Mouse (Mus musculus): Measurements from ENCODE around the gene Gm10053. TPM values are rescaled to one million over a fixed set of nuclear protein-coding genes. Genes with fewer than 3 reads are reported as not detected.

Gm10053 gene
- total and polyA plus RNA-seq, 3 experiments, result 154 to 315 (median 230) TPM

DNA sequence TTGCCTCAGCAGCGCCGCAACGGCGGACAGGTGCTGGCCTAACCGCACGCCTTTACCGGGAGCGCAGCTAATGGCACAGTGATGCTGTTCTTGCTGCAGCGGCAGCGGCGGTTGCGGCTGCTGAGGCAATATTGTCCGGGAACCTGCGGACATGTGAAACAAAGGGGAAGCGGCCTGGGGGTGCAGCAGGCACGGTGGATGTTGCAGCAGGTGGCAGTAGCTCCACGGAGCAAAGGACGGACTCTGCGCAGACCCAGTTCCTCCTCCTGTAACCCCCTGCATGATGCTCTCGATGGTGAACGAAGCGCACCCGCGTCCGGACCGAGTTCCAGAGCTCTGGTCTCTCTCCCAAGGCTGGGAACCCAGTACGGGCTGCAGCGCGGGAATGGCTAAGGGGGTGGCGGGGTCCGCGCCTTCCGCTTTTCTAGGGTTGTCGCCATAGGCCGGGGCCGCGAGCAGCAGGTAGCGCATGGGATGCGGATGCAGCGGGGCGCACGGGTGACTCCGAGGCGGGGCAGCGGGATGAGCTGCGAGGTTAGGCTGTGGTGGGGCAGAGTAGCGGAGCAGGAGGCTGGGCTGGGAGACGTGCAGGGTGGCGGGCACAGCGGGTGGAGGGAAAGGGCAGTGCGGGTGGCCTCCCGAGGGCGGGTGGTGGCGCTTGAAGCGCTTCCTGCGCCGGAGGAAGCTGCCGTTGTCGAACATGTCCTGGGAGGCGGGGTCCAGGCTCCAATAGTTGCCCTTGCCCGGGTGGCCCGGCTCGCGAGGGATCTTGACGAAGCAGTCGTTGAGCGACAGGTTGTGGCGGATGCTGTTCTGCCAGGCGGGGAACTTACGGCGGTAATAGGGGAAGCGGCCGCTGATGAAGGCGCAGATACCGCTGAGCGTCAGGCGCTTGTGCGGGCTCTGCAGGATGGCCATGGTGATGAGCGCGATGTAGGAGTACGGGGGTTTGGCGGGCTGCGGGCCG lies 24.4 kb downstream of the Gm10053 start:
- DNase-seq (ENCODE audit: extremely low read depth), result no peak
- no peak overlapping the region for H3K27ac ChIP-seq (ENCODE audit: insufficient read depth, low read depth)
- TF ChIP-seq CHD1 (IDR thresholded peaks at IDR 0.05; ENCODE audit: low read depth, low read length) (no peak), EP300 (IDR thresholded peaks at IDR 0.05; ENCODE audit: low read length) (no peak), MEF2A (IDR thresholded peaks at IDR 0.05; ENCODE audit: borderline replicate concordance, low read depth, low read length) (no peak)
- in situ Hi-C loops (cut with MboI; ENCODE audit: low pct_ligation_motif_present, low pct_unique_long_range_greater_than_20kb, low sequenced_read_pairs), result no loop called here
- no peaks in the 10 kb centered on the region for H3K4me1 ChIP-seq (ENCODE audit: control insufficient read depth in 1 of 2, insufficient read depth in 2 of 2)
- no peaks in the 10 kb centered on the region for H3K27me3 ChIP-seq (replicated peaks)
- no peak overlapping the region for H3K9ac ChIP-seq (ENCODE audit: insufficient read depth, low read depth)
- dilution Hi-C loops (cut with MboI; ENCODE audit: extremely low pct_ligation_motif_present, extremely low pct_unique_long_range_greater_than_20kb, low sequenced_read_pairs), result no loop called here
- H3K9me3 ChIP-seq (replicated peaks; ENCODE audit: low read length), result peaks cover 15% of the 10 kb centered on the region
- no peaks in the 10 kb centered on the region for H3K36me3 ChIP-seq (replicated peaks in 1 of 2; ENCODE audit: control insufficient read depth in 1 of 2, insufficient read depth in 1 of 2, low read length in 1 of 2)
- H3K4me2 ChIP-seq (ENCODE audit: insufficient read depth, low read depth, poor library complexity, severe bottlenecking), result no peak overlapping the region
- H3K79me2 ChIP-seq (replicated peaks; ENCODE audit: control insufficient read depth, extremely low read depth, insufficient read depth, poor library complexity, severe bottlenecking), result no peaks in the 10 kb centered on the region
- H3K4me3 ChIP-seq (replicated peaks in 1 of 3; ENCODE audit: low read depth in 2 of 3, low read length in 2 of 3, poor library complexity in 1 of 3), result no peak overlapping the region

DNA sequence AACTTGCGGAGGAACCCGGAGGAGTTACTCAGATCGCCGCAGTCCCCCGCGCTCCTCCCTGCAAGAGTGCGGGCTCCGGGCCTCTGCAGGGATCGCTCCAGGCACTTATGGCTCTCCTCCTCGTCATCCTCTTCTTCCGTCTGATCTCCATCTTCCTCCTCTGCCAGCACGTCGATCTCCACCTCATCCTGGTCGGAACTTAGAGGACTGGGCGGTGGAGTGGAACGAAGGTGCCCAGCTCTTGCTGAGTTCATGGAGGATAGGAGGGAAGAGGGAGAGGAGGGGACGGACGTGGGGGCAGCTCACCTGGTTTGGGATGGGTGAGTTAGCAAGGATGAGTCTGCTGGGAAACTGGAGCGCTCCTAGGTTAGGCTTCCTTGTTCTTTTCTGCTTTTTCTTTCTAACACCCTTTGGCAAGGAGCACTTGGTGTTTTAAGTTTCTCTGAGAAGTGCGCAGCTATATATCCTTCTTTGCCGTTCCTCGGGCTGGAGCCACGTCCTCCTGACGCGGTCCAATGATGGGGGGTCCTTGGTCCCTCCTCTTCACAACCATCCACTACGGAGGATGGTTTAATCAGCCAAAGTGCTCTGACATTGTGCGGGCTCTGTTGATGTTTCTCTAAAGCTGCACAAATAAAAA lies 25.2 kb downstream of the Gm10053 start, which contains the start of gene Foxd4:
Foxd4 (minus strand) TSS at position 617 of the 640 bp plus-strand sequence.
- Histone ChIP-seq H3K79me2 (replicated peaks; ENCODE audit: control insufficient read depth, extremely low read depth, insufficient read depth, poor library complexity, severe bottlenecking) (no peaks in the 10 kb centered on the region), H3K4me3 (replicated peaks in 1 of 3; ENCODE audit: low read depth in 2 of 3, low read length in 2 of 3, poor library complexity in 1 of 3) (no peak within 1 kb of the TSS), H3K4me1 (ENCODE audit: control insufficient read depth in 1 of 2, insufficient read depth in 2 of 2) (no peaks in the 10 kb centered on the region), H3K9ac (ENCODE audit: insufficient read depth, low read depth) (no peak within 1 kb of the TSS), H3K36me3 (replicated peaks in 1 of 2; ENCODE audit: control insufficient read depth in 1 of 2, insufficient read depth in 1 of 2, low read length in 1 of 2) (no peaks in the 10 kb centered on the region), H3K9me3 (replicated peaks; ENCODE audit: low read length) (peaks cover 15% of the 10 kb centered on the region), H3K27ac (ENCODE audit: insufficient read depth, low read depth) (no peak within 1 kb of the TSS), H3K27me3 (replicated peaks) (no peaks in the 10 kb centered on the region), H3K4me2 (ENCODE audit: insufficient read depth, low read depth, poor library complexity, severe bottlenecking) (no peak within 1 kb of the TSS)
- TF ChIP-seq TCF12 (IDR thresholded peaks at IDR 0.05; ENCODE audit: low read depth, low read length) (no peak), IRF4 (IDR thresholded peaks at IDR 0.05; ENCODE audit: low read depth, low read length) (no peak), PAX5 (IDR thresholded peaks at IDR 0.05; ENCODE audit: low read length) (no peak), NRF1 (IDR thresholded peaks at IDR 0.05; ENCODE audit: low read depth, low read length) (no peak), CHD2 (IDR thresholded peaks at IDR 0.05; ENCODE audit: low read length) (no peak), POLR2AphosphoS2 (IDR thresholded peaks at IDR 0.05; ENCODE audit: low read depth, low read length) (no peak)
- dilution Hi-C loops (cut with MboI; ENCODE audit: extremely low pct_ligation_motif_present, extremely low pct_unique_long_range_greater_than_20kb, low sequenced_read_pairs) (no loop called here), in situ Hi-C loops (cut with MboI; ENCODE audit: low pct_ligation_motif_present, low pct_unique_long_range_greater_than_20kb, low sequenced_read_pairs) (no loop called here)
- no peak for DNase-seq (ENCODE audit: extremely low read depth)

DNA sequence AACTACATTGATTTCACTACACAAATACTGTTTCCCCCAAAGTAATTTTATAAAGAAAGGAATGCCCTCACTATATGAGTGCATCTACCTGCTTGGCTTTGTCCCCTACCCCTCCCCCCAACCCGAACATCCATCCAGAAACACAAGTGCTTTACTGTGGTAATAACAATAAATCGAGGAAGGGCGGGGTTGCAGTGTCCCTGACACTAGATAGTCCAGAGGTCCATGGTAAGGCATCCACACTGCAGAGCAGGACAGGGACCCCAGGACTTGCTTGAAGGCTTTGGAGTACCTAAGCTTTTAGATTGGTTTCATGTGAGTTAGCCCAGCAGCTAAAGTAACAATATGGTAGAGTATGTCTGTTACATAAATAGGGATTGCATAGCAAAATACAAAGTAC lies 26.2 kb downstream of the Gm10053 start:
- in situ Hi-C loops (cut with MboI; ENCODE audit: low pct_ligation_motif_present, low pct_unique_long_range_greater_than_20kb, low sequenced_read_pairs) (no loop called here), dilution Hi-C loops (cut with MboI; ENCODE audit: extremely low pct_ligation_motif_present, extremely low pct_unique_long_range_greater_than_20kb, low sequenced_read_pairs) (no loop called here)
- TF ChIP-seq MYC (IDR thresholded peaks at IDR 0.05; ENCODE audit: low read depth, low read length), result no peak
- no peak for TF ChIP-seq RCOR1 (conservative IDR thresholded peaks at IDR 0.05; ENCODE audit: low read depth, low read length)
- no peak for TF ChIP-seq ETS1 (conservative IDR thresholded peaks at IDR 0.05; ENCODE audit: low read depth, low read length)
- TF ChIP-seq CTCF (conservative IDR thresholded peaks at IDR 0.05 in 1 of 2, IDR thresholded peaks at IDR 0.05 in 1 of 2; ENCODE audit: low read depth in 2 of 2, low read length in 2 of 2), result no peak
- TF ChIP-seq NRF1 (IDR thresholded peaks at IDR 0.05; ENCODE audit: low read depth, low read length), result no peak
- TF ChIP-seq ELF1 (IDR thresholded peaks at IDR 0.05; ENCODE audit: low read depth, low read length), result no peak
- TF ChIP-seq MXI1 (IDR thresholded peaks at IDR 0.05; ENCODE audit: low read depth, low read length), result no peak
- TF ChIP-seq MAZ (IDR thresholded peaks at IDR 0.05; ENCODE audit: low read depth, low read length), result no peak
- TF ChIP-seq GABPA (IDR thresholded peaks at IDR 0.05; ENCODE audit: insufficient replicate concordance, low read depth, low read length), result no peak
- TF ChIP-seq JUN (IDR thresholded peaks at IDR 0.05; ENCODE audit: insufficient read depth, low read depth, low read length), result no peak
- no peak for TF ChIP-seq KAT2A (IDR thresholded peaks at IDR 0.05; ENCODE audit: insufficient replicate concordance, low read length)
- no peak for TF ChIP-seq E2F4 (IDR thresholded peaks at IDR 0.05; ENCODE audit: insufficient replicate concordance, low read depth, low read length)
- Histone ChIP-seq H3K4me1 (ENCODE audit: control insufficient read depth in 1 of 2, insufficient read depth in 2 of 2) (no peaks in the 10 kb centered on the region), H3K4me2 (ENCODE audit: insufficient read depth, low read depth, poor library complexity, severe bottlenecking) (no peak overlapping the region), H3K9me3 (replicated peaks; ENCODE audit: low read length) (peaks cover 15% of the 10 kb centered on the region), H3K79me2 (replicated peaks; ENCODE audit: control insufficient read depth, extremely low read depth, insufficient read depth, poor library complexity, severe bottlenecking) (no peaks in the 10 kb centered on the region), H3K4me3 (replicated peaks in 1 of 3; ENCODE audit: low read depth in 2 of 3, low read length in 2 of 3, poor library complexity in 1 of 3) (no peak overlapping the region), H3K27ac (ENCODE audit: insufficient read depth, low read depth) (no peak overlapping the region), H3K9ac (ENCODE audit: insufficient read depth, low read depth) (no peak overlapping the region), H3K27me3 (replicated peaks) (no peaks in the 10 kb centered on the region), H3K36me3 (replicated peaks in 1 of 2; ENCODE audit: control insufficient read depth in 1 of 2, insufficient read depth in 1 of 2, low read length in 1 of 2) (no peaks in the 10 kb centered on the region)
- no peak for DNase-seq (ENCODE audit: extremely low read depth)
